Mouse (Mus musculus) MEL (cell line): ENCODE measurements around the gene Agbl5.

Experiments used
- CTCF ChIP-seq, 3 experiments: IDR thresholded peaks in 2 of 3; conservative IDR thresholded peaks in 1 of 3; 2 replicates each; pipeline ENCODE4 v1.5.1; 2011 to 2012; ENCODE audit warnings: low read length in 3 of 3, low read depth in 2 of 3, mild to moderate bottlenecking in 2 of 3, improper control_type of control experiment in 1 of 3, inconsistent platforms in 1 of 3, mixed read lengths in 1 of 3, moderate library complexity in 1 of 3; ENCODE audit not compliant: control insufficient read depth in 1 of 3, insufficient read depth in 1 of 3, poor library complexity in 1 of 3, severe bottlenecking in 1 of 3
- EP300 ChIP-seq, 2 experiments: IDR thresholded peaks; 2 replicates each; pipeline ENCODE4 v1.6.1; 2011; ENCODE audit warnings: improper control_type of control experiment in 2 of 2, low read length in 2 of 2, low read depth in 1 of 2, mild to moderate bottlenecking in 1 of 2
- HCFC1 ChIP-seq: IDR thresholded peaks from 2 replicates; pipeline ENCODE4 v1.6.1; 2012; ENCODE audit warnings: low read depth, mild to moderate bottlenecking, inconsistent platforms, low read length, improper control_type of control experiment, moderate library complexity
- MAX ChIP-seq: IDR thresholded peaks from 2 replicates; pipeline ENCODE4 v1.6.1; 2011; ENCODE audit warnings: low read length, improper control_type of control experiment
- MAZ ChIP-seq: IDR thresholded peaks from 2 replicates; pipeline ENCODE4 v1.6.1; 2012; ENCODE audit warnings: low read depth, mild to moderate bottlenecking, inconsistent platforms, low read length, improper control_type of control experiment
- POLR2A ChIP-seq, 2 experiments: IDR thresholded peaks; 2 replicates each; pipeline ENCODE4 v1.6.1; 2011 to 2012; ENCODE audit warnings: low read length in 2 of 2, mild to moderate bottlenecking in 2 of 2, control low read depth in 1 of 2, improper control_type of control experiment in 1 of 2, low read depth in 1 of 2, moderate library complexity in 1 of 2; ENCODE audit not compliant: control insufficient read depth in 1 of 2, insufficient read depth in 1 of 2, poor library complexity in 1 of 2
- SMC3 ChIP-seq: IDR thresholded peaks from 2 replicates; pipeline ENCODE4 v1.6.1; 2011; ENCODE audit warnings: low read depth, low read length, improper control_type of control experiment
- TAL1 ChIP-seq: IDR thresholded peaks from 2 replicates; pipeline ENCODE4 v1.6.1; 2012; ENCODE audit warnings: mild to moderate bottlenecking, inconsistent platforms, low read length, moderate library complexity, mixed read lengths
- ZC3H11A ChIP-seq: IDR thresholded peaks from 2 replicates; pipeline ENCODE4 v1.6.1; 2012; ENCODE audit warnings: low read depth, mild to moderate bottlenecking, inconsistent platforms, low read length, improper control_type of control experiment

DNA sequence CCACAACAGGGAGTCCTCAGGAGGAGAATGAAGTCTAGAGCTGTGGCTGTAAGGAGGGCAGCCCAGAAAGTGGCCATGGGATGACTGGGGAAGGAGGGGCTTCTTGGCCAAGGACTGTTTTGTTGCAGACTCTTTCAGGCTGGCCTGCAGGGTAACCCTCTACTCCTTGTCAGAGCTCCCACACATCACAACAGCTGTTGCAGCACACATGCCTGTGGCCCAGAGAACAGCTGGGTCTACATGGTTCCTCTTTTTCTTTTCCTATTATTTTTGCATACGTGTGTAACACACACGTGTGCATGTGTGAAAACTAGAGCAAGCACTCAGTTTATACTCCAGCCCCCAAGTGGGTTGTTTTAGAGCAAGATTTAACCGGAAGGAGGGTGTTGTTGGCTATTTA lies 21.6 kb upstream of the Agbl5 start:
- TF ChIP-seq CTCF (IDR thresholded peaks at IDR 0.05 in 2 of 3, conservative IDR thresholded peaks at IDR 0.05 in 1 of 3; ENCODE audit: control insufficient read depth in 1 of 3, insufficient read depth in 1 of 3, low read depth in 2 of 3, low read length in 3 of 3, poor library complexity in 1 of 3, severe bottlenecking in 1 of 3), result no peak
- no peak for TF ChIP-seq HCFC1
- TF ChIP-seq TAL1, result no peak
- no peak for TF ChIP-seq POLR2A (IDR thresholded peaks at IDR 0.05; ENCODE audit: control insufficient read depth in 1 of 2, insufficient read depth in 1 of 2, low read depth in 1 of 2, low read length in 2 of 2, poor library complexity in 1 of 2)
- no peak for TF ChIP-seq MAZ
- no peak for TF ChIP-seq MAX
- no peak for TF ChIP-seq SMC3
- TF ChIP-seq ZC3H11A, result no peak
- no peak for TF ChIP-seq EP300 (IDR thresholded peaks at IDR 0.05; ENCODE audit: low read depth in 1 of 2, low read length in 2 of 2)
